Mouse (Mus musculus) spleen, postnatal 4 days (tissue): ENCODE measurements around the gene Igsf3.
A peak's percentile ranks its signal among the peaks of the same experiment; 100 is the strongest.

Experiments
- DNase-seq, 2 experiments: peaks; one replicate each; pipeline ENCODE4 v3.0.0; 2022; ENCODE audit warnings: low spot score in 2 of 2

The Igsf3 gene

GRCm38 (mm10) chr3:101444437-101444836 is 67.6 kb downstream of the Igsf3 start:
- no peak for DNase-seq

GRCm38 (mm10) chr3:101447239-101447638 is 70.4 kb downstream of the Igsf3 start:
- no peak for DNase-seq

- DNase-seq = no peak
Measured at GRCm38 (mm10) chr3:101448765-101449164, 71.9 kb downstream of the Igsf3 start.

GRCm38 (mm10) chr3:101450811-101451428 is 74.0 kb downstream of the Igsf3 start:
- DNase-seq = no peak

GRCm38 (mm10) chr3:101460618-101461017 is 83.7 kb downstream of the Igsf3 start:
- no peak for DNase-seq

- no peak for DNase-seq
Measured at GRCm38 (mm10) chr3:101461046-101461445, 84.2 kb downstream of the Igsf3 start.

GRCm38 (mm10) chr3:101461816-101462215 is 84.9 kb downstream of the Igsf3 start:
- no peak for DNase-seq

- peak; percentile 77 to 88 for DNase-seq
Measured at GRCm38 (mm10) chr3:101462294-101462693, 85.4 kb downstream of the Igsf3 start.

- DNase-seq = peak in 1 of 2 experiments; percentile 37
Measured at GRCm38 (mm10) chr3:101463491-101463890, 86.6 kb downstream of the Igsf3 start.

GRCm38 (mm10) chr3:101469675-101470074 is 92.8 kb downstream of the Igsf3 start:
- DNase-seq = no peak

GRCm38 (mm10) chr3:101471881-101472280 is 95.0 kb downstream of the Igsf3 start:
- no peak for DNase-seq

GRCm38 (mm10) chr3:101481951-101482350 is 105.1 kb downstream of the Igsf3 start:
- no peak for DNase-seq

GRCm38 (mm10) chr3:101483256-101483983 is 106.5 kb downstream of the Igsf3 start:
- no peak for DNase-seq

- DNase-seq = no peak
Measured at GRCm38 (mm10) chr3:101486054-101486765, 109.3 kb downstream of the Igsf3 start.

GRCm38 (mm10) chr3:101487436-101487835 is 110.6 kb downstream of the Igsf3 start:
- DNase-seq = no peak

- no peak for DNase-seq
Measured at GRCm38 (mm10) chr3:101488204-101488603, 111.3 kb downstream of the Igsf3 start.

GRCm38 (mm10) chr3:101490515-101490914 is 113.6 kb downstream of the Igsf3 start:
- DNase-seq = no peak

- DNase-seq = no peak
Measured at GRCm38 (mm10) chr3:101492908-101493307, 116.0 kb downstream of the Igsf3 start.

- peak; percentile 81 to 94 for DNase-seq
Measured at GRCm38 (mm10) chr3:101493937-101494459, 117.1 kb downstream of the Igsf3 start.

- DNase-seq = no peak
Measured at GRCm38 (mm10) chr3:101497432-101498030, 120.6 kb downstream of the Igsf3 start.

- DNase-seq = no peak
Measured at GRCm38 (mm10) chr3:101499906-101500305, 123.0 kb downstream of the Igsf3 start.
